Mouse (Mus musculus) left cerebral cortex, postnatal 10 days (tissue): ENCODE measurements at regions not wholly inside any gene's neighbourhood (a gene's known extent, or its start where the extent isn't known, plus 50 kb on each side); places are given as distances from the start of the nearest gene placed in this dataset.
"Not testable (repeated sequence)": the region's sequence is repeated elsewhere in the genome, so short reads cannot be mapped to it uniquely, and the experiment has no call there.

Experiments used
- DNase-seq, 2 experiments: peaks; one replicate each; pipeline ENCODE4 v3.0.0; 2021 to 2022; ENCODE audit warnings: low spot score in 2 of 2, mixed read lengths in 1 of 2; ENCODE audit errors: extremely low spot score in 1 of 2
- intact Hi-C: fragments of 180-260 bp; cut with DNase I; formaldehyde crosslinking; loops from one replicate; pipeline ENCODE4 v1.15.1; 2025

DNA sequence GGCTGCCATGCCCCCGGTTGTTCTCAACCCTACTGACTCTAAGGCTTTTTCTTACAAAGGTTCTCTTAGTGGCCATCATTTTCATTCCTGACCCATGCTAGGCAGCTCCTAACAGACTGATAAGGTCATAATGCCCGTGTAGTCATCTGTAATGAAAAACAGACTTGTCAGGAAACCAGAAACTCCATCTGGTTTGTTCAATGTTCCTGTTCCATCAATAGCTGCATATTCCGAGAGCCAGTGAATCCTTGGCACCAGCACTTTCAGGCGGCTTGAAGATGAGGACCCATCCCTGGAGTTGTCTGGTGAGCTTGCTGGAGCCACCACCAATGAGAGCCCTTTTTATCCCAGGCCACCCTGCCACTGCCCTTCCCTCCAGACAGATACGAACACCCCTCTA lies 181.7 kb upstream of the Klf14 start:
- intact Hi-C loops: no loop called here

DNA sequence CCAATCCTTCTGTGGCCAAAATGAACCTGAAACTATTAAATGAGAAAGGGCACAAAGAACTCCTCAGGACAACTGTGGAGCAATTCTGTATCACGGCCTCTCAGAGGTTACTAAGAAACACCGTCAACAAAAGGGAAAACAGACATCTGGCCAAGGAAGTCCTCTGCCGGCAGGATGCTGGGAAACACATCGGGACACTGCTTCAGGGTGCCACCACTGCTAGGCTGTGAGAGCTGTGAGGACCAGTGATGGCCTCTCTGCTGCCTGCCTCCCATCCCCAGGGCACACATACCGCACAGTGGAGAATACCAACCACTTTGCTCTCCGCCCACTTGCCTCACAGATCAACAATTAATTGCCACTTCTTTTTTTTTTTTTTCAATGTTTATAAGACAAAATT lies 182.6 kb upstream of the Klf14 start:
- no peak for DNase-seq
- intact Hi-C loops: no loop called here

More for the DNA sequence above, 181.7 kb upstream of the Klf14 start:
- no peak for DNase-seq

DNA sequence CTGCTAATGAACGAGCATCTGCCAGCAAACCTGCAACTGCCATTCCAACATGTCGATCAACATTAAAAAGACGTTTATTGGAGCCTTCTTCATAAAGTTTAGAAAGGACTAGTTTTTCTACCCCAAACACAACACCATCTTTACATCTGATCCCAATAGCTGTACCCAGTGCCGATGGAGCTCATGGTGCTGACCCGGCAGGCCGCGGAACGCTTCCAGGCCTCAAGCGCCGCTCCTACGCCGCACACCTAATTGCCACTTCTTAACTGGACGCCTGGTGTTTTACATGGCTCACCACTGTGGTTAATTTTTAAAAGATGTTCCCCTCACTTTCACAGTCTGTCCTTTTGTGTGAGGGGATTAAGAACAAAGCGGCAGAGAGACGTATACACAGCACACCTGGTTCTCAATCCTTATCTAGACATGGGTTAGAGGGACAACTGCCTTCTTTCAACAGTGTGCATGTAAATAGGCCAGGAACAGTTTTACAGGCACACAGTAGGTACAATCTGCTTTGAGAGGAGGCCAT lies 183.7 kb upstream of the Klf14 start:
- intact Hi-C loops, DNase-seq: not testable (repeated sequence)

DNA sequence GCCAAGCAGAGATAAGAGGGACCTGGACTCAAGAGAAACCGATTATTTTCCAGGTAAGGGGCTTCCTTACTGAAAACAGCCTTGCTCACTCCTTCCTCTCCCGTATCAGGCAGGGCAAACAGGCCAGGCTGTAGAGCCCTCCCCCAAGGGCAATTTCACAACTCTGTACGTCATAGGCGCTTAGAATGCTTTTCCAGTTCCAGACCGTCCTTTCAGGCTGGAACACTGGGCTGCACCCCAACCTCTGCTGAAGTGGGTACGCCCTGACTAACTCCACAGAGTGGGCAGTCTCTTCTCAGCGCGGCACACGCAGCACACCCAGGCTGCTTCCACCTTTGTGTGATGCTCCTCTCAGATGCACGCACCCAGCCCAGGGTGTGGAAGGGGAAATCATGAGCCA lies 186.8 kb upstream of the Klf14 start:
- intact Hi-C loops: no loop called here
- DNase-seq: no peak

DNA sequence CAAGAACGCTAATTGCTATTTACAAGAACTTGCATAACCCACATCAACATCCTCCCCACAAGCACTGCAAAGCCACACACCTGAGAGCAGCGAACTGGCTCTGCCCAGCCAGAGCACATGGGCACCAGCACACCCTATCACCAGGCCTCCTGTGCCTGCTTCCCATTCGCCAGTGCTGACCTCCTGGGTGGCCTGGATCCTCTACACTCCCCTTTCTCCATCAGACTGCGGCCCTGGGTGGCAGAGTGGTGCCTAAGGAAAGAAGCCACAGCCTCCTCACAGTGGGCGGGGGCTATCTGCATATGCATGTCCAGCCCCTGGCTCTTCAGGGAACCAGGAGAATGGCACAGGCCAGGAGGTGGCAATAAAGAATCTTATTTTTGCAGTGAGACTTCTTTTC lies 187.9 kb upstream of the Klf14 start:
- DNase-seq: no peak
- intact Hi-C loops: no loop called here

DNA sequence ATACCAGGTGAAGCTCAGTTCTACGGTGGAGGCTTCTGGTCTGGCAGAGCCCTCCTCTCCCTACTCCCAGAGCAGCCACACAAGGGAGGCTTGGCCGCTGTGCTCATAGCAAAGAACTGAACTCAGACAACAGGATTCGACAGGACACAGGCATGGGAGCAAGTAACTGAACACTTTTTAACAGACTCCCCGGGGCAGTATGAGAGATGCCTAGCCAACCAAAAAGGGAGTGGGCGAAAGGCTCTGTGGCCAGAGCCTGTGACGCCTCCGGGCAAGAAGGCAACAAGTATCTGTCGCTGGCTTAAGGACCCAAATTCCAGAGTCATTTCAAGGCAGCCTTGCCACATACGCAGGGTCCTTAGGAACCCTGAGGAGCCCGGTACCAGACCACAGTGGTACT lies 188.8 kb upstream of the Klf14 start:
- DNase-seq: no peak
- intact Hi-C loops: no loop called here

DNA sequence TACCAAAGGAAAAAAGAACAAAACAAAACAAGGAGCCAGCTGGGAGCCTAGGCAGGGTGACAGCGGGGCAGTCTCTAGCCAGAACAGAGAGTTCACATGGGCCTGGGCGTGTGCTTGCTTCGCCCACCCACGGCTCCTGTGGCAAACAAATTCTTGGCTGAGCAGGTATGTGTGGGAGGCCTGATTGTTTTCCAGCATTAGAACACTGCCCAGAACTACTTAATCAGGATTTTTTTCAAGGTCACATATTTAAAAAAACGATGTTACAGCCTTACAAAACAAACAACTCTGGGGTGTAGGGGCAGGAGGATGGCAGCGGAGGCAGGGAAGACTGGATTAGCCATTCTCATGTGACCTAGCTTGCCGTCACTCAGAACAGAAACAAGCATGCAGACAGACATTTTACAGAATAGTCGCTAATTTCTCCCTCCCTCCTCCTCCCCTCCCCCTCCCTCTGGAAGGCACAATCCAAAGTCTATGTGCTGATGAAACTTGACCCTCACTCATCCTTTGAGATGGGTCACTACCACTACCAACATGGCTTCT lies 189.5 kb upstream of the Klf14 start:
- intact Hi-C loops: no loop called here
- DNase-seq: no peak

DNA sequence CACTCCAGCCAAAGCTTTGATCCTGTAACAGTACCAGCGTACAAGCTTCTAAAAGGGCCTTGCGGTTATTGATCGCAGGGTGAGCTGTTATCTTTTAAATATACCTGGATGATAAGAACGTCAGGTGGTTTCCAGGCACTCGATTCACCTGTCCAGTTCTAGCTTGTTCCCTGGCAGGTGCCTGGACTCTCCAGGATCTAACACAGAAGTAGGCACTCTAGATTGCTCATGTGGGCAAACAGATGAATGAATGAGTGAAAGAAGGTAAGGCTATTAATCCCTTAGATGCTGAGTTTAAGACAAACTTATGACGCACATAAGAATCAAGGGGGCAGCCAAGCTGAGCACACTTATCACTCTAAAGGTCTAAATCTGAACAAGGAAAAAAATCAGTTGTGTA lies 190.3 kb upstream of the Klf14 start:
- intact Hi-C loops: no loop called here
- DNase-seq: no peak

DNA sequence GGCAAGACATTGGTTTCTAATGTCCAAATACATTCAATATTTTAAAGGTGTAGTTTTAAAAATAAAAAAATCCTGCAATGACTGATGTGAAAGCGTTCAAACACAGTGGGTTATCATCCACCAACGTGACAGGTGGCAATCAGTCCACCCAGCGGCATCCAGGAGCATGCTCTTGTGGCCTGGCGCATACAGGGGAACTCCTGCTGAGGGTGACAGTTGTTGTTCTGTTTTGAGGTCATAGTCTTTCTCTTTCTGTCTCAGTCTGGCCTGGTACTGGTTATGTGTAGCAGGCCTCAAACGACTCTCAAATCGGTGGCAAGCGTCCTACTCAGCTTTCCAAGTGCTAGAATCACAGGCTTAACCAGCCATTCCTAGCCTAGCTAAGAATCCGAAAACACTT lies 191.5 kb upstream of the Klf14 start:
- DNase-seq: no peak
- intact Hi-C loops: no loop called here

DNA sequence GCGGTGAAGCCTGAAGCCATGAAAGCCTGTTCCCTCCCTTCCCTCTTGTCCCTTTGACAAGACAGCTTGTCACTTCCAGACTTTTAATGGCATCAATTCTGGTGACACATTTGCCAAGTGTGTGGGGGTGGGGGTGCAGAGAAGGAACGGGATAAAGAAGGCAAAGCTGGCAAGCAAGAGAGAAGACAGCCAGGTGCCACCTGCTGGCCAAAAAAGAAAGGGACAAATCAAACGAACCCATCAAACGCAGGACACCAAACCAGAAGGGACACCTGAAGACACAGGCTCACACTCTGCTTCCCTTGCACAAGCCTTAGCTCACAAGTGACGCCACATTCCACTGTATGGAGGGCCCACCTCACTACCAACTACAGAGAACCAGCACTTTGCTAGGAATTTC lies 197.0 kb upstream of the Klf14 start:
- DNase-seq: peak; percentile 59 to 69
- intact Hi-C loops: loop anchor here (5.0 kb wide), 1 partner anchor 79 kb away; no protein-coding TSS in a partner anchor

DNA sequence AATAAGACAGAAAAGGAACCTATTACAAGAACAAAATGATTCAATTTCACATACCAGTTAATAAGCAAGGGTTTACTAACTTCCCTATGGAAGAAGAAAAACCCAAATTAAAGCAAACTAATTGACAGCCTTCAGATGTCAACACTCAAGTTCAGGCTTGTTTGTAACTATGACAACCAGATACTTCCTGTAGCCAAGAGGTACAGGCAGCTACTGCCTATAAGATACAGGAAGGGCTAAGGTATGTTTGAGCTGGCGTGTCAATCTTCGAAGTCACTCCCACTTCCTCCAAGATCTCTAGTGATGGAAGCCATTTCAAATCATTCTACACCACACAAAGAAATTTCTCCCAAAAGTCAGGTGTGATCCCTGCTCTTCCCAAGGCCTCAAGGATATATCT lies 198.1 kb upstream of the Klf14 start:
- DNase-seq: no peak
- intact Hi-C loops: loop anchor here (5.0 kb wide), 1 partner anchor 80 kb away; no protein-coding TSS in a partner anchor

DNA sequence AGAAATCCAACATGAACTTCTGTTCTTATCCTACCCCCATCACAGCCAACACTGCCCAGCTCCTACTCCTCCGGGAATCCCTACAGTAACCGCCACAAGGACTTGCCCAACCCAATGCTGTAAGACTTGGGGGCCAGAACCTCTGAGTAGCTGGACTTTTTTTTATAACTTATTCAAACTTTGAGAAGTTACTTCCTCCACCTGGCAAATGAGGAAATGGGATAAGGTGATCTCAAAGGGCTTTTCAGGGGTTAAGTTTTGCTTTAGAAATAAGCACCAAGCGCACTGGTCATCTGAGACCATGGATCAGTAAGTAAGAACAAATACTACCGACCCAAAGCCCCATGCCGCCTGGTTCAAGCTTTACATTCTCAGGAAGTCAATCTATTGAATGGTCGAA lies 198.6 kb upstream of the Klf14 start:
- intact Hi-C loops: loop anchor here (5.0 kb wide), 1 partner anchor 80 kb away; no protein-coding TSS in a partner anchor
- DNase-seq: no peak

DNA sequence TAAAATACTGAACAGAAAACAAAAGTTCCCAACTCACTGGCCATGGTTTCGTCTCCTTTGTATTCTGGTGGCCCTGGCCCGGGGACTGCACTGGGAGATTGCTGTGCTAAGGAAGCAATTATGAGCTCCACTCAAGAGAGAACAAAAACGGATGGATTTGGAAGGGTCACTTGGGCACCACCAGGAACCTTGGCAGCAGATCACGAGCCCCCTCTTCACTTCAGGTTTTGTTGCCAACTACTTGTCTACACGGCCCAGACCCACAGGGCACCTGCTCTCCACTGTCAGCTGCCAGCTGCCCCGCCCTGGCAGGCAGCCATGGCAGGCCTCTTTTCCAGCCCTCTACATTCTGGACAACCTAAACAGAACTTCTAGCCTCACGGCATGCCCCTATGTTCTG lies 199.8 kb upstream of the Klf14 start:
- intact Hi-C loops: loop anchor here (5.0 kb wide), 1 partner anchor 81 kb away; no protein-coding TSS in a partner anchor
- DNase-seq: no peak

DNA sequence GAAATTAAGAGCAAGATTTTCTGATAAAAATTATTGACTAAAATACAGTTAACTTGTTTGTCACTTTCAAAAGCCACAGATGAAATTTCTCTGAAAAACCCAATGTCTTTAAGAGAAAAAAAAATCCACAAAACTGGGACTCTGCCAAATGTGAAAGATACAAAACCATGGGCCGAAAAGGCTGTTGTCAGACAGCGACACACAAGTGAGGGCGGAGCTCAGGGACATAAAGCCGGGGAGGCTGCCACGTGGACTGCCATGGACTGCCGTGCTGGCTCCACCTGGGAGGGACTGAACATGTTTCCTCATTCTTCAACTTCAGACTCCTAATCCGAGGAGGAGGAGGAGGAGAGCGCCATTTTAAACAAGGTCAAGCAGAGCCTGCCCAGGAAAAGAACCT lies 200.4 kb upstream of the Klf14 start:
- intact Hi-C loops: loop anchor here (5.0 kb wide), 1 partner anchor 82 kb away; no protein-coding TSS in a partner anchor
- no peak for DNase-seq

DNA sequence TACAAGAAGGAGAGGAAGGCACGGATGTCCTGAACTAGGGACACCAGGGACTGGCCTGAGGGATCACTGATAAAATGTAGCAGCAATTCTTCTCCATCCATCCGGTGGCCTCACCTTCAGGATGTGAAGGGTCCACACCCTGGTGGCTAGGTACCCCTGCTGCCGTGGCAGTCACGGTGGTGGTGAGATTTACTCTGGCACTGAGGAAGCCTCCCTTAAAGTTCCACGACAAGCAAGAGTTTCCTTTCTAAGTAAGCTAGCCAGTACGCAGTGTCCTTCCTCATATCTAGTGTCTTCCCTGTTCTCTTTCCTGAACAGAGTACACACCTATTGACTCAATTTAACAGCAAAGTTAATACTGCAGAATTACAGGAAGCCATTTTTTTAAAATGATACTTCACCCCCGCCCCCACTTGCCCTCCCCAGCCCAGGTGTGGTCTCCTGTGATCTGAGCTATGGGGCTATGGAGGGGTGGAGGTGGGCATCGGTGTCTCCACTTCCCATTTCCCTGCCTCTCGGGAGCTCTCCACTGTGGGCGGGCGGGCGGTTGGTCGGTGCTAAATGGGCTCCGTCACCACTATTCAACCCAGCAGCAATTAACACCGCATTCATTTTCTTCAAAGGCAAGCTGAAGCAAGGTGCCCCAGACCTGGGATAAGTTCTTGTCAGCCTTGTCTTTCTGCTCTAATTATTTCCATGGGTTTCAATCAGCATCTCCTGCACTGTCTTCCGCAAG lies 201.2 kb upstream of the Klf14 start:
- intact Hi-C loops: loop anchor here (5.0 kb wide), 1 partner anchor 83 kb away; no protein-coding TSS in a partner anchor
- no peak for DNase-seq

DNA sequence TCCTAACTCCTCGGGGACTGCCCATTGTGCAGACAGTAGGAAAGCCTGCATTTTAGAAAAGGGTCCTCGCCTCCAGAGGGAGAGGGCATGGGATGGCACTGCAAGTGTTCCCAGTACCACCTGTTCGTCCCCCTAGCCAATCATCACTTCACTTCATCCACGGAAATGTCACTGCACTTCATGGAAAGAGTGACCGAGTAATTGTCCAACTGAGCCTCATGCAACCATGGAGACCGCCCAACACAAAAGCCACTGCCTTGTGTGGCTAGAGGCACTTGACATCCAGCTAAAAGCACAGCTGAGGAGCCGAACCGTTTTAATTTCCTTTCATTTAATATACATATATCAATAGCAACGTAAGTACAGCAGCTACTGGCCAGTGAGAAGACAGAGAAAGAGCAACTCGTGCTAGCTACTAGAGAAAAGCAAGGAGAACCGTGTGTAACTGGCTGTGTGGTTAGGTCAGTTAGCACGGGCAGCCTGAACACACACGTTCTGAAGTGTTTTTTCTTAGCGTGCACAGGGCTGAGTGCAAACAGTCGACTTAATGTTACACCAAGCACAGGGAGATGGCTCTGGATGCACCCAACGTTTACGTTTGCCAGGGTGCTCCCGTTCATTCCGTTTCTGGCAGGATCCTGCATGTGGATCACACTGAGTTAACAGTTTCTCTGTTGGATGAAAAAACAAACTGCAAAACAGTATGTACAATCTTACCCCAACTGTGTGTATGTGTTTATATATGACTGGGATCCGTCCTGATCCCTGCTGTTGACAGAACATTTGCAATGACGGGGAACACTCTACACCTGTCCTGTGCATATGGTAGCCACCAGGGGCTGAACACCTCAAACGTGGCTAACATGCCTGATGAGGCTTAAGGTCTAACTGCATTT lies 202.8 kb upstream of the Klf14 start:
- intact Hi-C loops: no loop called here
- no peak for DNase-seq

DNA sequence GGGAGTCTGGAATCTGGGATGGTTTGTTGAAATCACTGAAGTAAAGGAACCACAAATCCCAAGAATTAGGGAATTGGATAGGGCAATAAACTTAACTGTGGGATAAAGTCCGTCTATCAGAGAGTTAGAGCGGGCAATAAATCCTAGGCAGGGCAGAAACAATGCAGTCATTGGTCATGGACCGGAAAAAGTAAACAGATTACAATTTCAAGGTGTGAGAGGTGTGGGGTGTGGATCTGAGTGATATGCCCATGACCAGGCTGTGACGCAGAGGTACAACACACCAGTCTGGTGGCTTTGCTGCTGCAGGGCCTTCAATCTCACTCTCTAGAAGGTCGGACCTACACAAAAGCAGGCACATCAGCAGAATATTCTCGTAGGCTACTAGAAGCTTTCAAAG lies 206.1 kb upstream of the Klf14 start:
- intact Hi-C loops: no loop called here

DNA sequence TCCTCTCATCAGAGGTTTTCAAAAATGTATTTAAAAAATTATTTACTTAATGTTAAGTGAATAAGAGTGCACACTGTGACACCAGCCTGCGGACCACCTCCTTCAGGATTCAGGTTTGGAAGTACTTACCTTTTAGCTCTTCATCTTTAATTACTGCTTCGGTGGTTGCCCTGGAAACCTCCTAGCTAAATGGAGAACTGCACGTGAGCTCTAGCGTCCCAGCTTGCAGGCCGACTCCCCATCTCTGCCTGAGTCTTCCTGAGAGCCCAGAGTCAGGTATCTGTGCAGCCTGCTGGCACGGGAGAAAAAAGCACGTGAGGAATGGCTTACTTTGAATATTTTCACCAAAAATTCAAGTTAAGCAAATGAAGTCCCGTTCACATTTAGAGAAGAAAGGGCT lies 207.5 kb upstream of the Klf14 start:
- intact Hi-C loops: no loop called here
- DNase-seq: no peak

More for the DNA sequence above, 206.1 kb upstream of the Klf14 start:
- DNase-seq: no peak

DNA sequence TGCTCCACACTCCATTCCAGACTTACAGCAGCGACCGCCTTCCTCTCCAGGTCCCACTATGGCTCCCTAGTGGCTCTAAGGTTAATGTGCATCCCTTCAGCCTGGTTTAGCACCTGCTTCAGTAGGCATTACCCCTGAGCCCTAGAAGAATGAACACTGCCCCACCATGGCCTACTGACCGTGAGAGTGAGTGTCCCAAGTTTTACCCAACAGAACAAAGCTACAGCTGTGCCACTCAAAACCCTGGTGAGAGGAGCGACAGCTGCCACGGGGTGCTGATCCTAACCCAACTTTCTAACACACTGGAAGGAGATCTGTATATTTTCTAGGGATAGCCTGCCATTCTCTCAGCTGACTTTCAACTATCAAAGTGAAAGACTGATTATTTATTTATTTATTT lies 208.9 kb upstream of the Klf14 start:
- intact Hi-C loops: no loop called here
- no peak for DNase-seq
